Mouse (Mus musculus): ENCODE measurements around the gene Cecr2.

Cecr2 gene

GRCm38 (mm10) chr6:120667422-120667781, 1.2 kb downstream of the Cecr2 start:
- DNase-seq (ENCODE audit: low spot score in 2 of 2) = no peak

GRCm38 (mm10) chr6:120667911-120668310, 1.7 kb downstream of the Cecr2 start:
- DNase-seq (ENCODE audit: low spot score in 2 of 2) = no peak

GRCm38 (mm10) chr6:120674121-120674520, 8.0 kb downstream of the Cecr2 start:
- DNase-seq (ENCODE audit: low spot score in 2 of 2) = peak; percentile 43 to 70

GRCm38 (mm10) chr6:120674881-120675280, 8.7 kb downstream of the Cecr2 start:
- peak in 1 of 2 experiments; percentile 21 for DNase-seq (ENCODE audit: low spot score in 2 of 2)

DNA sequence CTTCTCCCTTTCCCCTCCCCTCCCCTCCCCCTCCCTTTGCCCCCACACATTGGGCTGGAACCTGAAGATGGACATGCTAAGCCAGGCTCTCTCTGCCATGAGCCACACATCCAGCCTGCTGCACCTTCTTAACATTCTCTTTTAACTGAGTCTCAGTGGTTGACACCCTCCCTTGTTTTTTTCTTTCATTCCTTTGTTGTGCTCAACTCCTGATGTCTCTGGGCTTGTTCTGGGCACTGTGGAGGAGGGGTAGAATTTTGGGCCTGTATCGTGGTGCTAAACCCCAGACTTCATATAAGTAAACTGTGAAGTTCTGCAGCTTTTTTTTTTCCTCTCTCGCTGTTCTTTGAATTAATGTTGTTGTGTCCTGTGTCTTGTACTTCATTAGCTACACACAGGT, 9.8 kb downstream of the Cecr2 start:
- DNase-seq (ENCODE audit: low spot score in 2 of 2) = no peak

GRCm38 (mm10) chr6:120683351-120683750, 17.2 kb downstream of the Cecr2 start:
- DNase-seq (ENCODE audit: low spot score in 2 of 2) = no peak

GRCm38 (mm10) chr6:120684750-120685149, 18.6 kb downstream of the Cecr2 start:
- DNase-seq (ENCODE audit: low spot score in 2 of 2) = no peak

- no peak for DNase-seq (ENCODE audit: low spot score in 2 of 2)
Measured at GRCm38 (mm10) chr6:120686872-120687650, 20.9 kb downstream of the Cecr2 start.

GRCm38 (mm10) chr6:120700221-120700620, 34.1 kb downstream of the Cecr2 start:
- no peak for DNase-seq (ENCODE audit: low spot score in 2 of 2)

GRCm38 (mm10) chr6:120704376-120704775, 38.2 kb downstream of the Cecr2 start:
- no peak for DNase-seq (ENCODE audit: low spot score in 2 of 2)

DNA sequence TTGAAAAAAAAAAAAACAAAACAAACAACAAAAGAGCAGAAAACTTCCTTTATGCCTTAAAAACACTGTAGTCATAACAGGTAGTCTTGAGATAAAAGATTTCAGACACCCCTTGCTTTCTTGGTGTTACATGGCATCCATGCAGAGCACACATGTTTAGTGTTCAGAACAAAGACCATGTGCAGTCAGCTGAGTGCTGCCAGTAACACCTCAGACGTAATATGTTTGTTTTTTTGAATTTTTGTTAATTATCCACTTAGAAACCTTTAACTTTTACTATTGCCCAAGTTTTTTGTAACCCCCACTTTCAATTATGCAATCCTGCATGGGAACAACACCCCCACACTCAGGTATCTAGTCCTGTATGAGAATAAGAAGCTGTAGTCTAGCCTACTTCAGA, 42.6 kb downstream of the Cecr2 start:
- no peak for DNase-seq (ENCODE audit: low spot score in 2 of 2)

- DNase-seq (ENCODE audit: low spot score in 2 of 2) = no peak
Measured at GRCm38 (mm10) chr6:120714806-120715205, 48.6 kb downstream of the Cecr2 start.

DNA sequence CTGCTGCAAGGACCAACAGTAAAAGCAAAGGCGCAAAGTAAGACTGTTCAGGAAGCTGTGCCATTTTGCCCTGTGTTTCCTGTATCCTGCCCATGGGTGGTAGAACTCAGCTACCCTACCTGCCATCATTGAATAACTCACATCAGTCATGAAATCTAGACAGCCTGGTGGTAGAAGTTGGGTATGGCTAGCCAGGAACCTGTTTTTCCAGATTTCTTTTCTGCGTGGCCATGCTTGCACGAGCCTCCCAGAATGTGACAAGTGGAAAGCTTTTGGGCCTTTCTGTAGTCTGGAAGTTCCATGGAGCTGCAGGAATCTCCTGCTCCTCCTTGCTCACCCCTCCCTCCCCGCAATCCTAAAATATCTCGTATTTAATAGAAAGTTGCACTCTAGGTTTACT, 49.1 kb downstream of the Cecr2 start:
- DNase-seq (ENCODE audit: low spot score in 2 of 2) = no peak

GRCm38 (mm10) chr6:120715851-120716250, 49.7 kb downstream of the Cecr2 start:
- no peak for DNase-seq (ENCODE audit: low spot score in 2 of 2)

- no peak for DNase-seq (ENCODE audit: low spot score in 2 of 2)
Measured at GRCm38 (mm10) chr6:120716531-120716984, 50.4 kb downstream of the Cecr2 start.

- no peak for DNase-seq (ENCODE audit: low spot score in 2 of 2)
Measured at GRCm38 (mm10) chr6:120725986-120726385, 59.8 kb downstream of the Cecr2 start.

- DNase-seq (ENCODE audit: low spot score in 2 of 2) = no peak
Measured at GRCm38 (mm10) chr6:120736011-120736410, 69.8 kb downstream of the Cecr2 start.

DNA sequence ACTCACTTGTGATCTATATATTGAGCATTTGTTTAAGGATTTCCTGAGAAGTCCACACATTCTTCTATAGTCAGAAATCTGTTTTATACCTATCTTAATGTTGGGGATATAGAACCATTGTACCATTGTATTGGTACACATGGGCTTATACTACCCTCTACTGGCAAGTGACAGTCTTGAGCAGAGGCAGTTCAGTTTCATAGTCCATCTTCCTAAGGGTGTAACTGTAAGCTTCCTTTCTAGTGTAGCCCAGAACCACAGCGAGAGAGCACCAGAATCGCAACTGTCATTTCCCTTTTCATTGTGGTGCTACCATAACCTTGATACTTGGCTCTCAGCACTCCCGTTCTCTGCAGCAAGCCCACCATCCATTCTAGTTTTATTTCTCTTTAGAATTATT, 70.4 kb downstream of the Cecr2 start:
- DNase-seq (ENCODE audit: low spot score in 2 of 2) = no peak

DNA sequence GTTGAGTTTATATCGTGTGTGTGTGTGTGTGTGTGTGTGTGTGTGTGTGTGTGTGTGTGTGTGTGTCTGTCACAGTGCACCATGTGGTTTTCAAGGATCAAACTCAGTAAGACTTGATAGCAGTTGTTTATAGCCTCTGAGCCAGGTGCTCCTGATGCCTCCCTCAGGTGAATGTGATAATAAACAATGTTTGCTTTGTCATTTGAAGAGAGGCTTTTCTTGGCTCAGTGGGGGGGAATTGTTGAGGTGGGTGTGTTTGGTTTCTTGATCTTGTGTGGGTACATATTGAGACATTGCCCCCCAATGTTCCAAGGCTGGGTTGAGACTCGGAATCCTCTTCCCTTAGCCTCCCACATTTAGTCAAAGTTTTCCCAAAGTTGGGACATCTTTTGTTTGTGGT, 77.0 kb downstream of the Cecr2 start:
- no peak for DNase-seq (ENCODE audit: low spot score in 2 of 2)

DNA sequence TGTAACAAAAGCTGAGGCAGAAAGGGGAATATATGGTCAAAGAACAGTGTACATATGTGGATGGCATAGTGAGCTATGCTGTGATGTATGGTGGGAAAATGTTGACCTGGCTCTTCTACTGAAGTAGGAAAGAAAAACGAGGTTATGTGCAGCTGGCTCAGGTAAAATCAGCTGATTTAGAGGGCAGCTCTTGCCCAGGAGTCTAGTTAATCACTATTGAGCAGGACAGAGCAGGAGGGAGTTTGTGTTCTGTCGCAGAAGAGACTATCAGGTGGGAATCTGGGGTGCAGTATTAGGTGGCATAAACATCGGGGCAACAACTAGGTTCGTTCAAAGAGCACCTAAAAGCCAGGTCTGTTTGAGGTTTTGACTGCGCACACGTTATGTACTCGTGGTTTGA, 78.1 kb downstream of the Cecr2 start:
- DNase-seq (ENCODE audit: low spot score in 2 of 2) = no peak

- DNase-seq (ENCODE audit: low spot score in 2 of 2) = no peak
Measured at GRCm38 (mm10) chr6:120746416-120746815, 80.2 kb downstream of the Cecr2 start.

DNA sequence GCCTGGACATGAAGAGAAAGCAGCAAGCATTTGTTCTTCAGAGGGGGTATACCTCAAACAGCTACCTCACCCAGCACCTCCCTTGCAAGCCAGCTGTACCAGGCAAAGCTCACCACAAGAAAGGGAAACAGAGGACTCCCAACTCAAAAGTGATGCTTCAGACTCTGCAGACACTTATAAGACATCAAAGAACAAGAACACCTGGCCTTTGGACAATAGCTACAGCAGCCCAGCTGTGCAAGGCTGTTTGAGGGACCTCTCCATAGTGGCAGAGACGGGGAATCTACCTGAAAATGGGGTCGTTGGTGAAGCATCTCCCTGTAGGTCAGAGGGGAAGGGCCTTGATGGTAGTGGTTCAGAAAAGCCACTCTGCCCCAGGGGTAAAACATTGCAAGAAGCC, 95.0 kb downstream of the Cecr2 start:
- no peak for DNase-seq (ENCODE audit: low spot score in 2 of 2)

GRCm38 (mm10) chr6:120769972-120770371, 103.8 kb downstream of the Cecr2 start:
- DNase-seq (ENCODE audit: low spot score in 2 of 2) = no peak

GRCm38 (mm10) chr6:120771366-120771765, 105.2 kb downstream of the Cecr2 start:
- DNase-seq (ENCODE audit: low spot score in 2 of 2) = no peak
